Mouse (Mus musculus): ENCODE results near the gene Plekhg3. TPM values are rescaled to one million over a fixed set of nuclear protein-coding genes. Genes with fewer than 3 reads are reported as not detected.

Gene Plekhg3
- polyA plus RNA-seq, 1 experiment from 2014 or later = 5.7 TPM

- Histone ChIP-seq H3K27ac (ENCODE audit: low read depth, low read length) (no peak overlapping the region), H3K36me3 (ENCODE audit: control insufficient read depth, insufficient read depth) (no peaks in the 10 kb centered on the region), H3K9ac (ENCODE audit: low read depth, low read length) (no peak overlapping the region), H3K4me3 (ENCODE audit: low read depth, low read length) (no peak overlapping the region), H3K4me1 (replicated peaks; ENCODE audit: control insufficient read depth, insufficient read depth, low read length) (no peaks in the 10 kb centered on the region), H3K27me3 (replicated peaks; ENCODE audit: control insufficient read depth, insufficient read depth, low read length) (no peaks in the 10 kb centered on the region), H3K9me3 (ENCODE audit: control insufficient read depth) (no peaks in the 10 kb centered on the region), H3K4me2 (replicated peaks; ENCODE audit: low read depth) (no peak overlapping the region)
- no peak for TF ChIP-seq CTCF (IDR thresholded peaks at IDR 0.05; ENCODE audit: low read depth)
- ATAC-seq = no peak
- WGBS = 69% methylated on average over 4 of the region's 4 CpGs
These were observed 84.9 kb downstream of the Plekhg3 start for GRCm38 (mm10) chr12:76615580-76615937.

GRCm38 (mm10) chr12:76618175-76618574 lies 87.5 kb downstream of the Plekhg3 start:
- TF ChIP-seq CTCF (IDR thresholded peaks at IDR 0.05; ENCODE audit: low read depth) = no peak
- 78% methylated on average over 4 of the region's 4 CpGs for WGBS

GRCm38 (mm10) chr12:76619847-76620246 lies 89.2 kb downstream of the Plekhg3 start:
- H3K4me1 ChIP-seq (replicated peaks; ENCODE audit: control insufficient read depth, insufficient read depth, low read length) = no peaks in the 10 kb centered on the region
- no peak for ATAC-seq
- no peaks in the 10 kb centered on the region for H3K36me3 ChIP-seq (ENCODE audit: control insufficient read depth, insufficient read depth)
- TF ChIP-seq CTCF (IDR thresholded peaks at IDR 0.05; ENCODE audit: low read depth) = no peak
- H3K27ac ChIP-seq (ENCODE audit: low read depth, low read length) = no peak overlapping the region
- H3K4me2 ChIP-seq (replicated peaks; ENCODE audit: low read depth) = no peak overlapping the region
- no peak overlapping the region for H3K4me3 ChIP-seq (ENCODE audit: low read depth, low read length)
- 61% methylated on average over 5 of the region's 5 CpGs for WGBS
- H3K9ac ChIP-seq (ENCODE audit: low read depth, low read length) = no peak overlapping the region
- no peaks in the 10 kb centered on the region for H3K27me3 ChIP-seq (replicated peaks; ENCODE audit: control insufficient read depth, insufficient read depth, low read length)
- no peaks in the 10 kb centered on the region for H3K9me3 ChIP-seq (ENCODE audit: control insufficient read depth)

More at GRCm38 (mm10) chr12:76618175-76618574, 87.5 kb downstream of the Plekhg3 start:
- no peaks in the 10 kb centered on the region for H3K9me3 ChIP-seq (ENCODE audit: control insufficient read depth)
- no peak overlapping the region for H3K9ac ChIP-seq (ENCODE audit: low read depth, low read length)
- H3K4me3 ChIP-seq (ENCODE audit: low read depth, low read length) = no peak overlapping the region
- H3K36me3 ChIP-seq (ENCODE audit: control insufficient read depth, insufficient read depth) = no peaks in the 10 kb centered on the region
- no peaks in the 10 kb centered on the region for H3K27me3 ChIP-seq (replicated peaks; ENCODE audit: control insufficient read depth, insufficient read depth, low read length)
- no peak for ATAC-seq
- H3K4me1 ChIP-seq (replicated peaks; ENCODE audit: control insufficient read depth, insufficient read depth, low read length) = no peaks in the 10 kb centered on the region
- no peak overlapping the region for H3K4me2 ChIP-seq (replicated peaks; ENCODE audit: low read depth)
- no peak overlapping the region for H3K27ac ChIP-seq (ENCODE audit: low read depth, low read length)

GRCm38 (mm10) chr12:76623374-76623773 lies 92.7 kb downstream of the Plekhg3 start:
- H3K36me3 ChIP-seq (ENCODE audit: control insufficient read depth, insufficient read depth) = no peaks in the 10 kb centered on the region
- H3K4me2 ChIP-seq (replicated peaks; ENCODE audit: low read depth) = no peak overlapping the region
- no peak for ATAC-seq
- no peak overlapping the region for H3K27ac ChIP-seq (ENCODE audit: low read depth, low read length)
- H3K9ac ChIP-seq (ENCODE audit: low read depth, low read length) = no peak overlapping the region
- no peaks in the 10 kb centered on the region for H3K4me1 ChIP-seq (replicated peaks; ENCODE audit: control insufficient read depth, insufficient read depth, low read length)
- no peaks in the 10 kb centered on the region for H3K9me3 ChIP-seq (ENCODE audit: control insufficient read depth)
- no peak overlapping the region for H3K4me3 ChIP-seq (ENCODE audit: low read depth, low read length)
- TF ChIP-seq CTCF (IDR thresholded peaks at IDR 0.05; ENCODE audit: low read depth) = no peak
- 74% methylated on average over 6 of the region's 6 CpGs for WGBS
- no peaks in the 10 kb centered on the region for H3K27me3 ChIP-seq (replicated peaks; ENCODE audit: control insufficient read depth, insufficient read depth, low read length)

Small RNA genes lying within 50 kb of the gene (microRNA-seq; reads per million reads assigned to microRNA genes)
- not detected for gene Mir5135

Other genes starting within 250 kb of the Plekhg3 start
- 0.85 and 1.1 TPM in 2 replicates for gene Akap5, start 206.0 kb upstream of the Plekhg3 start, polyA plus RNA-seq (2015; fragmentation: Nextera tagmentation; extraction: Ambion mirVana)
- 4.3 and 5.2 TPM in 2 replicates for gene Zbtb25, start 161.3 kb upstream of the Plekhg3 start, polyA plus RNA-seq (2015; fragmentation: Nextera tagmentation; extraction: Ambion mirVana)
- gene Zbtb1, start 160.6 kb upstream of the Plekhg3 start, polyA plus RNA-seq (2015; fragmentation: Nextera tagmentation; extraction: Ambion mirVana) = 3.3 and 3.4 TPM in 2 replicates
- 16.9 and 23.5 TPM in 2 replicates for gene Hspa2, start 126.7 kb upstream of the Plekhg3 start, polyA plus RNA-seq (2015; fragmentation: Nextera tagmentation; extraction: Ambion mirVana)
- gene Ppp1r36, start 113.4 kb upstream of the Plekhg3 start, polyA plus RNA-seq (2015; fragmentation: Nextera tagmentation; extraction: Ambion mirVana) = 0.90 and 1.1 TPM in 2 replicates
- gene Sptb, start 179.7 kb downstream of the Plekhg3 start, polyA plus RNA-seq (2015; fragmentation: Nextera tagmentation; extraction: Ambion mirVana) = 0.26 and 0.35 TPM in 2 replicates
- gene Churc1, start 234.6 kb downstream of the Plekhg3 start, polyA plus RNA-seq (2015; fragmentation: Nextera tagmentation; extraction: Ambion mirVana) = 129 and 136 TPM in 2 replicates
- gene Fntb, start 234.7 kb downstream of the Plekhg3 start, polyA plus RNA-seq (2015; fragmentation: Nextera tagmentation; extraction: Ambion mirVana) = 13.1 and 13.5 TPM in 2 replicates